Mouse (Mus musculus): Measurements from ENCODE around the gene Gm10488.
"Not testable (repeated sequence)": the region's sequence is repeated elsewhere in the genome, so short reads cannot be mapped to it uniquely, and the experiment has no call there.

GRCm38 (mm10) chrX:29976014-29976413, at the start of gene Gm10488:
- not testable (repeated sequence) for TF ChIP-seq CTCF (IDR thresholded peaks at IDR 0.05; ENCODE audit: low read depth, low read length); GATA1 (IDR thresholded peaks at IDR 0.05; ENCODE audit: borderline replicate concordance, low read length); GATA2 (IDR thresholded peaks at IDR 0.05; ENCODE audit: borderline replicate concordance, low read depth, low read length)
